Mouse (Mus musculus): Measurements from ENCODE around the gene Tardbp. TPM values are rescaled to one million over a fixed set of nuclear protein-coding genes. Genes with fewer than 3 reads are reported as not detected.

Tardbp gene
- total RNA-seq, 4 experiments from 2014 or later: 172 to 235 (median 219) TPM

Other genes starting within 250 kb of the Tardbp start
- 1 to 10 TPM; 7.9 to 8.5 (median 8.2) TPM for gene Ubiad1, start 182.2 kb downstream of the Tardbp start, total RNA-seq (2022)
- gene Mtor, start 178.4 kb downstream of the Tardbp start, total RNA-seq (2022): 10 to 100 TPM; 84.8 to 92.8 (median 86.8) TPM
- 1 to 10 TPM in 2 of 4 experiments, under 1 TPM in 1, not detected in 1; 0.33 to 1.2 (median 1.0) TPM for gene Angptl7, start 126.6 kb downstream of the Tardbp start, total RNA-seq (2022)
- gene Exosc10, start 68.6 kb downstream of the Tardbp start, total RNA-seq (2022): 10 to 100 TPM; 50.1 to 52.6 (median 50.3) TPM
- gene Srm, start 35.5 kb downstream of the Tardbp start, total RNA-seq (2022): 10 to 100 TPM; 66.5 to 78.3 (median 72.2) TPM
- 1 to 10 TPM; 1.1 to 5.5 (median 2.9) TPM for gene Masp2, start 24.5 kb downstream of the Tardbp start, total RNA-seq (2022)
- not detected for gene Gm572, start 16.3 kb upstream of the Tardbp start, total RNA-seq (2022)
- under 1 TPM; 0.61 to 0.80 (median 0.63) TPM for gene Casz1, start 177.4 kb upstream of the Tardbp start, total RNA-seq (2022)